Mouse (Mus musculus): ENCODE data around the gene Cyp2c38. TPM values are rescaled to one million over a fixed set of nuclear protein-coding genes. Genes with fewer than 3 reads are reported as not detected.
"Not testable (repeated sequence)": the region's sequence is repeated elsewhere in the genome, so short reads cannot be mapped to it uniquely, and the experiment has no call there.

The Cyp2c38 gene
- total RNA-seq (2021): not detected
- long read RNA-seq, experiment 1: 0 reads
- long read RNA-seq, experiment 2: 0 reads

DNA sequence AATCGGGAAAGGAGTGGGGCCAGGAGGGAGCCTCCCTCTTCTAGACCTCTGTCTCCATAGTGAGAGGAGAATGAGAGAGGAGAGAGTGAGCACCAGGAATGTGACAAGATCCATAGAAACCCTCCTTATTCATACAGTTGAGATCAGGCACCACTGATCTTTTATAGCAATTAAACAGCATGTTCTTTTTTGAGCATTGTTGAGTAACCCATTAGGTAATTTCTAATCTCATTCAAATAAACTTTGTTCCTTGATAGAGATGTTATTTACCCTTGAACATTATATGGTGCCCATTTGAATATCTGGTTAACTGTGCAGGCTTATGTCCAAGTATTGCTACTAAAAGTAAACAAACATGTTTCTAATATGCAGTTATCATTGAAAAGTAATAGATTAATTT, at the start of gene Cyp2c38:
Gene Cyp2c38, minus strand, starts transcription at position 135 of the 400 bp plus-strand sequence.
- no peak for DNase-seq (ENCODE audit: low spot score in 2 of 2)

DNA sequence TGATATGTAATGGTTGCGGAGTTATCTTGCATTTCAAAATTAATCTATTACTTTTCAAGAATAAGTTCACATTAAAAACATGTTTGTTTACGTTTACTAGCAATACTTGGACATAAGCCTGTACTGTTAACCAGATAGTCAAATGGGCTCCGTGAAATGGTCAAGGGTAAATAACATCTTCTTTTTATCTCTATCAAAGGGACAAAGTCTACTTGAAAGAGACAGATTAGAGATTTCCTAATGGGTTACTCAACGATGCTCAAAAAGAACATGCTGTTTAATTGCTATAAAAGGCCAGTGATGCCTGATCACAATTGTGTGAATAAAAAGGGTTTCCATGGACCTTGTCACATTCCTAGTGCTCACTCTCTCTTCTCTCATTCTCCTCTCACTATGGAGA, 47.7 kb upstream of the Cyp2c38 start, which contains the start of gene Cyp2c39:
Gene Cyp2c39, plus strand, starts transcription at position 329 of the 400 bp plus-strand sequence.
- no peak for DNase-seq (ENCODE audit: low spot score in 2 of 2)

DNA sequence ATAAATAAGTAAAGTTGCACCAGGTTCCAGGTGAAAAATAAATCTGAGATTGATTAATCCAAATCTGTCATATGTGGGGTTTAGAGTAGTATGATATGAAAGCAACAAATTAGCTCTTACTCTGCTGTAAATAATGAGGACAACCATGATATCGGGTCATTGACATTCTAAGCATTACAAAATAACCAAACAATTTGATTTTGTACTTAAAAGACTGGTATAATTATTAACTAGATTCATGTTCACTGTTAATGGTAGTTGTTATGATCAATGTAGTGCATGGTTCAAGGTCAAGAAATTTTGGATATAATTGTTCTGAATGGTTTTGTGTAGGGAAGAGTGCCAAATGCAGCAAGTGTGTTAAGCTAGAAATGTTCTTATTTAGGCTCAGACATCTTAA, 46.7 kb upstream of the Cyp2c38 start:
- DNase-seq (ENCODE audit: low spot score in 2 of 2): no peak

DNA sequence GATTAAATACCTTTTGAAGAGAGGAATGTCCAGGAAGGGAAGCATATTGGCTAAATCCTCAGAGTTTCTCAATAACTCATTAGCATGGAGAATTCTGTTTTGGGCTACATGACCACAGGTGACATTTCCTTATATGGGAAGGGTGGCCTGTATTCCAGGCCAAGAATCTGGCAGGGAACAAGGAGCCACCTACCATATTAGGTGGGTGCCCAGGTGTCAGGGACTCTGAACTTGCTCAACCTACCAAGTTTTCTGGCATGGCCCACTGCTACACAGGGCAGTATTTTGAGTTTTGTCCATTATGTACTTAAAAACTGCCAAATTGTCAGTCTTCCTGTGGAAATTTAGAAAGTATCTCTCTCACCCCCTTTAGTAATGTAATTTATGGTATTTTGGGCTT, 43.5 kb upstream of the Cyp2c38 start:
- DNase-seq (ENCODE audit: low spot score in 2 of 2): no peak

DNA sequence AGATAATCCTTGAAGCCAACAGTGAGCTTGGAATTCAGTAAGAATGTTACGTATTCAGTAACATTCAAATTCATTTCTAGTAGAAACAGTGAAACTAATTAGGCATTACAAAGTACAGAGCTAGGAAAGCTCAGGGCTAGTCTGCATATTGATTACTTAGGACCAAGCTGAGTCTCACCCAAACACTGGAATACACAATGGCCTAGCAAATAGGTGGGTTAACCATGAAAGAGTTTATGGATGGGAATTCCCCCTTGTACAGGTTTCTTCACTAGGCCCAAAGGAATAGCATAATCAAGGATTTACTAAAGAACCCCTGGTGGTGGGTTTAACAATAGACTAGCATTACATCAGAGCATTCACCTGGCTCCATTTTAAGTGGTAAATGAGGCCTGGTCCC, 21.1 kb upstream of the Cyp2c38 start:
- not testable (repeated sequence) for DNase-seq (ENCODE audit: low spot score in 2 of 2)

DNA sequence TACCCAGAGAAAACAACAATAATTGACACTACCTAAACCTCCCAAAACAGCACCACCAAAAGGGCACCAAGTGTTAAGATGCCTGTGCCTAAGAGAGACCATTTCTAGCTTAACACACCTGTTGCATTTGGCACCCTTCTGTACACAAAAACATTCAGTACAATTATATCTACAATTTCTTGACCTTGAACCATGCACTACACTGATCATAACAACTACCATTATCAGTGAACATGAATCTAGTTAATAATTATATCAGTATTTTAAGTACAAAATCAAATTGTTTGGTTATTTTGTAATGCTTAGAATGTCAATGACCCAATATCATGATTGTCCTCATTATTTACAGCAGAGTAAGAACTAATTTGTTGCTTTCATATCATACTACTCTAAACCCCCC, 1.0 kb upstream of the Cyp2c38 start:
- no peak for DNase-seq (ENCODE audit: low spot score in 2 of 2)

Other genes starting within 250 kb of the Cyp2c38 start
- not detected for gene Cyp2c29, start 193.7 kb downstream of the Cyp2c38 start, total RNA-seq (2021)
- not detected for gene Cyp2c39, start 47.8 kb upstream of the Cyp2c38 start, total RNA-seq (2021)
- gene Cyp2c67, start 186.0 kb upstream of the Cyp2c38 start, total RNA-seq (2021): not detected